Mouse (Mus musculus): ENCODE results near the gene Ints2. TPM values are rescaled to one million over a fixed set of nuclear protein-coding genes. Genes with fewer than 3 reads are reported as not detected.
A peak's percentile ranks its signal among the peaks of the same experiment; 100 is the strongest.
"Not testable (repeated sequence)": the region's sequence is repeated elsewhere in the genome, so short reads cannot be mapped to it uniquely, and the experiment has no call there.

Ints2 gene
- 17.5 and 18.9 TPM in 2 replicates for polyA plus RNA-seq (2015; fragmentation: Nextera tagmentation; extraction: Ambion mirVana)

GRCm38 (mm10) chr11:86257460-86258076 lies at the start of gene Ints2:
Gene Ints2 (minus strand): TSS chr11:86257575.
- Histone ChIP-seq H3K4me2 (peak within 1 kb of the TSS; percentile 76), H3K9me3 (no peaks in the 10 kb centered on the region), H3K9ac (peak within 1 kb of the TSS; percentile 90), H3K4me1 (replicated peaks) (peaks cover 16% of the 10 kb centered on the region), H3K4me3 (peak within 1 kb of the TSS; percentile 87), H3K27ac (replicated peaks) (peak within 1 kb of the TSS; percentile 87), H3K27me3 (no peaks in the 10 kb centered on the region), H3K36me3 (peaks cover 8% of the 10 kb centered on the region; the same call in 1 of the 2 replicates)
- 8% methylated on average over 32 of the region's 32 CpGs for WGBS
- peak; percentile 91 for ATAC-seq (ENCODE audit: low FRiP score, low read depth)

DNA sequence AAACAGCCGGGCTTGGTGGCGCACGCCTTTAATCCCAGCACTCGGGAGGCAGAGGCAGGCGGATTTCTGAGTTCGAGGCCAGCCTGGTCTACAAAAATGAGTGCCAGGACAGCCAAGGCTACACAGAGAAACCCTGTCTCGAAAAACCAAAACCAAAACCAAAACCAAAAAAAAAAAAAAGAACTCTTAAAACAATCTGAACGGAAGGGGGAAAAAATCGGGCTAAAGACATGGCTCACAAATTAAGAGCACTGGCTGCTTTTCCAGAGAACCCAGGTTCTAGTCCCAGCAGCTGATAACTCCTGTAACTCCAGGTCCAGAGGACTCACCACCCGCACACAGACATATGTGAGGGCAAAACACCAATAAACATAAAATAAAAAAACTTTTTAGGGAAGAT lies 34.8 kb upstream of the Ints2 start:
- peaks cover 16% of the 10 kb centered on the region for H3K36me3 ChIP-seq
- H3K27me3 ChIP-seq; H3K4me2 ChIP-seq; H3K4me1 ChIP-seq (replicated peaks); H3K9ac ChIP-seq; H3K27ac ChIP-seq (replicated peaks); H3K9me3 ChIP-seq; ATAC-seq (ENCODE audit: low FRiP score, low read depth); H3K4me3 ChIP-seq: not testable (repeated sequence)
- WGBS, result 95% methylated on average over 10 of the region's 10 CpGs

- WGBS, result 89% methylated on average over 6 of the region's 6 CpGs
- H3K36me3 ChIP-seq, result peaks cover 16% of the 10 kb centered on the region
- H3K27me3 ChIP-seq, result no peaks in the 10 kb centered on the region
- H3K4me2 ChIP-seq, result no peak overlapping the region
- H3K4me3 ChIP-seq, result no peak overlapping the region
- no peak for ATAC-seq (ENCODE audit: low FRiP score, low read depth)
- H3K9me3 ChIP-seq, result no peaks in the 10 kb centered on the region
- H3K4me1 ChIP-seq (replicated peaks), result no peaks in the 10 kb centered on the region
- no peak overlapping the region for H3K27ac ChIP-seq (replicated peaks)
- no peak overlapping the region for H3K9ac ChIP-seq
Measured at GRCm38 (mm10) chr11:86291714-86292113, 34.3 kb upstream of the Ints2 start.

DNA sequence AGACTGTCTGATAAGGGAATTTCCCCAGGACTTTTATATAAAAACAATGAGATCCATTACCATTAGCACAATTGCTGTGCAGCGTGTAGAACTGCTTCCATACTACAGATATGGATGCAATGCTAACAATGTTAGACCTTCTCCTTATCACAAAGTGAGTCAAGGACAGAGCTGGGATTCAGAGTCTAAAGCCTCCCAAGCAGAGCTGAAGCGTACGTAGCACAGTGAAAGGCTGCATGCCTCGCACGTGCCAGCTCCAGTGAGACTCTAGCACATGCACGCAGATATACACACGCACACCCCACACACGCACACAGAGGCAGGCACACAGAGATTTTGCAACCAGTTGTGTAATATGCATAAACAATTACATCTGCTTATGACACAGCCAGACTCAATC lies 28.4 kb upstream of the Ints2 start:
- Histone ChIP-seq H3K9ac (no peak overlapping the region), H3K27me3 (no peaks in the 10 kb centered on the region), H3K9me3 (no peaks in the 10 kb centered on the region), H3K4me2 (no peak overlapping the region), H3K4me1 (replicated peaks) (no peaks in the 10 kb centered on the region), H3K27ac (replicated peaks) (no peak overlapping the region), H3K4me3 (no peak overlapping the region), H3K36me3 (peaks cover 64% of the 10 kb centered on the region)
- ATAC-seq (ENCODE audit: low FRiP score, low read depth), result no peak
- WGBS, result 94% methylated on average over 8 of the region's 8 CpGs

GRCm38 (mm10) chr11:86278442-86279102 lies 21.2 kb upstream of the Ints2 start:
- no peak overlapping the region for H3K27ac ChIP-seq (replicated peaks)
- no peaks in the 10 kb centered on the region for H3K9me3 ChIP-seq
- no peak overlapping the region for H3K4me2 ChIP-seq
- no peaks in the 10 kb centered on the region for H3K27me3 ChIP-seq
- H3K9ac ChIP-seq, result no peak overlapping the region
- no peak overlapping the region for H3K4me3 ChIP-seq
- no peaks in the 10 kb centered on the region for H3K4me1 ChIP-seq (replicated peaks)
- WGBS, result 96% methylated on average over 6 of the region's 6 CpGs
- H3K36me3 ChIP-seq, result peaks cover 71% of the 10 kb centered on the region
- ATAC-seq (ENCODE audit: low FRiP score, low read depth), result no peak

DNA sequence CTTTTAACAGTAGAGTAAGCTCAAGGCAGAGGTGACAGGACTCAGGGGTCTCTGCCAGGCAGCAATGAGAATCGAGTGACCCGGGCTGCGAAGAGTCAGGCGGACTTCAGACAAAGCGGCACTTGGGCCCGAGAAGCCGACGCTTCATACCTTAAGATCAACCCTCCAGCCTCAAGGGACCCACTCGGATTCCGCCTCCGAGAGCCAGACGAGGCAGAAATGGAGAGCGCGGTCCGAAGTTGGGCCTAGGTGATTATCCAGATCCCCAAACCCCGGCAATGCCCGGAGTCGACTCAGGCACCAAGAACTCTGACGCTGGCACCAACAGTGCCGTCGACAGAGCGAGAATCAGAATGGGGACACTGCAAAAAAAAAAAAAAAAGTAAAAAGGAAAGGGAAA lies 321 bp downstream of the Ints2 start:
- Histone ChIP-seq H3K9me3 (no peaks in the 10 kb centered on the region), H3K36me3 (peaks cover 12% of the 10 kb centered on the region), H3K9ac (peak overlapping the region; percentile 90), H3K4me2 (peak overlapping the region; percentile 76), H3K27ac (replicated peaks) (peak overlapping the region; percentile 87), H3K4me3 (peak overlapping the region; percentile 87), H3K4me1 (replicated peaks) (peaks cover 16% of the 10 kb centered on the region), H3K27me3 (no peaks in the 10 kb centered on the region)
- under 1% methylated on average over 22 of the region's 22 CpGs for WGBS
- peak; percentile 67 for ATAC-seq (ENCODE audit: low FRiP score, low read depth)

- no peak overlapping the region for H3K4me3 ChIP-seq
- peaks cover 16% of the 10 kb centered on the region for H3K4me1 ChIP-seq (replicated peaks)
- H3K27ac ChIP-seq (replicated peaks), result no peak overlapping the region
- no peak for ATAC-seq (ENCODE audit: low FRiP score, low read depth)
- no peak overlapping the region for H3K4me2 ChIP-seq
- H3K36me3 ChIP-seq, result peaks cover 38% of the 10 kb centered on the region
- WGBS, result 88% methylated on average over 1 of the region's 1 CpGs
- no peaks in the 10 kb centered on the region for H3K9me3 ChIP-seq
- H3K27me3 ChIP-seq, result no peaks in the 10 kb centered on the region
- no peak overlapping the region for H3K9ac ChIP-seq
Measured at GRCm38 (mm10) chr11:86253342-86253741, 4.0 kb downstream of the Ints2 start.

DNA sequence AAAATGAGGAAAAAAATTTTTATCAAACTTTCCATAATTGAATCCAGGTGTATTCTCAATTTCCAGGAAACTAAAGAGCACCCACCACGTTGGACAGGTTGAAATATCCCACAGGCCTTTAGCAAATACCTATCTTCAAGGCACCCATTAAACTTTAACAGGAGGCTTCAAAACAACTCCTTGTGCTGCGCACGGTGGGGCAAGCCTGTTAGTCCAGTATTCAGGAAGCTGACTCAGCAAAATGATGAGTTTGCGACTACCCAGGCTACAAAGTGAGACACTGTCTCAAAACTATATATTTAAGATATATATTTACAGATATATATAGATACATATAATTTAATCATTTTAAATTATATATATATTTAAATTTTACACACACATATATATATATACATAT lies 24.9 kb downstream of the Ints2 start:
- H3K9me3 ChIP-seq, result no peaks in the 10 kb centered on the region
- no peak for ATAC-seq (ENCODE audit: low FRiP score, low read depth)
- H3K4me2 ChIP-seq, result no peak overlapping the region
- WGBS, result 92% methylated on average over 4 of the region's 4 CpGs
- no peaks in the 10 kb centered on the region for H3K27me3 ChIP-seq
- peaks cover 57% of the 10 kb centered on the region for H3K36me3 ChIP-seq
- no peak overlapping the region for H3K4me3 ChIP-seq
- no peak overlapping the region for H3K9ac ChIP-seq
- no peaks in the 10 kb centered on the region for H3K4me1 ChIP-seq (replicated peaks)
- H3K27ac ChIP-seq (replicated peaks), result no peak overlapping the region

- Histone ChIP-seq H3K4me3 (no peak overlapping the region), H3K27ac (replicated peaks) (no peak overlapping the region), H3K36me3 (peaks cover 63% of the 10 kb centered on the region), H3K9me3 (no peaks in the 10 kb centered on the region), H3K27me3 (no peaks in the 10 kb centered on the region), H3K4me1 (replicated peaks) (no peaks in the 10 kb centered on the region), H3K4me2 (no peak overlapping the region), H3K9ac (no peak overlapping the region)
- ATAC-seq (ENCODE audit: low FRiP score, low read depth), result no peak
- WGBS, result 96% methylated on average over 13 of the region's 13 CpGs
Measured at GRCm38 (mm10) chr11:86231781-86232350, 25.5 kb downstream of the Ints2 start.

GRCm38 (mm10) chr11:86226646-86227180 lies 30.7 kb downstream of the Ints2 start:
- H3K9me3 ChIP-seq, result no peaks in the 10 kb centered on the region
- H3K36me3 ChIP-seq, result peaks cover 65% of the 10 kb centered on the region

DNA sequence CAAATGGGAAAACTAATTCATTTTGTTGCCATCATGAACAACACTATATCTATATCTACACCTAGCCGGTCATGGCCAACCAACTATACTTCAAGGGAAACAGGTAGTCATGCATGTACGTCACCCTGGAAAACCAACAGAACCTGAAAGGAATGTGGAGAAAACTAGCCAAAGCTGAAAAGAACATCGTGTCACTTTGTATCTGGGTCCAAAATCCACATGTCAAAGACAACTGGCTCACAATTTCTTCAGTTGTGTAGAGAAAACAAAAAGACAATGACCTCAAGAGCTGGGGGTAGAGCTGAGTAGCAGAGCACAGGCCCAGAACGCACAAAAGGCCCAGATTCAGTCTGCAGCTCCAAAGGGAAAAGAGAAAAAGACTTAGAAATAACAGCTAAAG lies 31.6 kb downstream of the Ints2 start:
- 88% methylated on average over 4 of the region's 4 CpGs for WGBS
- H3K27me3 ChIP-seq, result no peaks in the 10 kb centered on the region
- peaks cover 61% of the 10 kb centered on the region for H3K36me3 ChIP-seq
- H3K4me2 ChIP-seq, result no peak overlapping the region
- H3K9me3 ChIP-seq, result no peaks in the 10 kb centered on the region
- no peak overlapping the region for H3K9ac ChIP-seq
- H3K4me1 ChIP-seq (replicated peaks), result no peaks in the 10 kb centered on the region
- ATAC-seq (ENCODE audit: low FRiP score, low read depth), result no peak
- H3K27ac ChIP-seq (replicated peaks), result no peak overlapping the region
- H3K4me3 ChIP-seq, result no peak overlapping the region

More at GRCm38 (mm10) chr11:86226646-86227180, 30.7 kb downstream of the Ints2 start:
- Histone ChIP-seq H3K27ac (replicated peaks) (no peak overlapping the region), H3K4me3 (no peak overlapping the region), H3K4me1 (replicated peaks) (no peaks in the 10 kb centered on the region), H3K9ac (no peak overlapping the region), H3K27me3 (no peaks in the 10 kb centered on the region), H3K4me2 (no peak overlapping the region)
- no peak for ATAC-seq (ENCODE audit: low FRiP score, low read depth)
- WGBS, result 89% methylated on average over 8 of the region's 8 CpGs

- WGBS, result 62% methylated on average over 1 of the region's 1 CpGs
- no peak for ATAC-seq (ENCODE audit: low FRiP score, low read depth)
- Histone ChIP-seq H3K36me3 (peaks cover 46% of the 10 kb centered on the region), H3K9ac (no peak overlapping the region), H3K27ac (replicated peaks) (no peak overlapping the region), H3K9me3 (no peaks in the 10 kb centered on the region), H3K4me3 (no peak overlapping the region), H3K4me2 (no peak overlapping the region), H3K27me3 (no peaks in the 10 kb centered on the region), H3K4me1 (replicated peaks) (no peaks in the 10 kb centered on the region)
Measured at GRCm38 (mm10) chr11:86211803-86212202, 45.6 kb downstream of the Ints2 start.

All from hindbrain, embryonic 15.5 days (tissue).